Mouse (Mus musculus) myocyte (in vitro differentiated cells): ENCODE measurements at regions not wholly inside any gene's neighbourhood (a gene's known extent, or its start where the extent isn't known, plus 50 kb on each side); places are given as distances from the start of the nearest gene placed in this dataset.

Experiments
- H3K27me3 ChIP-seq: one replicate; pipeline ENCODE4 v1.6.1; 2011; ENCODE audit not compliant: control insufficient read depth, insufficient read depth, insufficient read length
- H3K36me3 ChIP-seq: one replicate; pipeline ENCODE4 v1.6.1; 2011; ENCODE audit not compliant: control insufficient read depth, insufficient read depth
- H3K4me2 ChIP-seq: one replicate; pipeline ENCODE4 v1.6.1; 2011; ENCODE audit warnings: low read depth, control low read depth
- H3K4me3 ChIP-seq: one replicate; pipeline ENCODE4 v1.5.1; 2011; ENCODE audit warnings: mild to moderate bottlenecking, control low read depth, moderate library complexity
- H3K79me2 ChIP-seq: one replicate; pipeline ENCODE4 v1.6.1; 2011; ENCODE audit not compliant: control insufficient read depth, insufficient read depth
- H3ac ChIP-seq: one replicate; pipeline ENCODE4 v1.6.1; 2011; ENCODE audit not compliant: control insufficient read depth, insufficient read length
- CEBPB ChIP-seq: IDR thresholded peaks from 2 replicates; pipeline ENCODE4 v1.6.1; 2011; ENCODE audit warnings: mild to moderate bottlenecking, moderate library complexity; ENCODE audit not compliant: poor library complexity, insufficient read depth, severe bottlenecking
- E2F4 ChIP-seq: IDR thresholded peaks from one replicate; pipeline ENCODE4 v1.6.1; 2011; ENCODE audit warnings: mild to moderate bottlenecking, control low read depth, moderate library complexity; ENCODE audit not compliant: insufficient read depth
- MAX ChIP-seq: IDR thresholded peaks from one replicate; pipeline ENCODE4 v1.6.1; 2011; ENCODE audit warnings: low read depth, mild to moderate bottlenecking, control low read depth
- MYOD1 ChIP-seq, 3 experiments: IDR thresholded peaks; one replicate each; pipeline ENCODE4 v1.6.1; 2011; ENCODE audit warnings: control low read depth in 2 of 3, low read depth in 2 of 3, mild to moderate bottlenecking in 2 of 3, moderate library complexity in 1 of 3; ENCODE audit not compliant: insufficient read length in 2 of 3, control insufficient read depth in 1 of 3
- MYOG ChIP-seq, 3 experiments: IDR thresholded peaks; one replicate each; pipeline ENCODE4 v1.6.1; 2011; ENCODE audit warnings: control low read depth in 2 of 3, low read depth in 2 of 3, mild to moderate bottlenecking in 2 of 3; ENCODE audit not compliant: insufficient read length in 2 of 3, control insufficient read depth in 1 of 3, insufficient read depth in 1 of 3
- POLR2A ChIP-seq: IDR thresholded peaks from one replicate; pipeline ENCODE4 v1.6.1; 2011; ENCODE audit warnings: low read depth, mild to moderate bottlenecking, control low read depth, moderate library complexity; ENCODE audit not compliant: insufficient read length
- POLR2AphosphoS2 ChIP-seq: IDR thresholded peaks from one replicate; pipeline ENCODE4 v1.6.1; 2011; ENCODE audit warnings: low read depth, control low read depth; ENCODE audit not compliant: insufficient read length
- REST ChIP-seq: IDR thresholded peaks from one replicate; pipeline ENCODE4 v1.6.1; 2011; ENCODE audit warnings: mild to moderate bottlenecking, control low read depth, moderate library complexity; ENCODE audit not compliant: insufficient read depth, insufficient read length
- SRF ChIP-seq: IDR thresholded peaks from one replicate; pipeline ENCODE4 v1.6.1; 2011; ENCODE audit warnings: low read depth; ENCODE audit not compliant: control insufficient read depth, insufficient read length
- TCF12 ChIP-seq: IDR thresholded peaks from one replicate; pipeline ENCODE4 v1.6.1; 2011; ENCODE audit warnings: mild to moderate bottlenecking, control low read depth; ENCODE audit not compliant: poor library complexity, insufficient read depth, severe bottlenecking
- TCF3 ChIP-seq: IDR thresholded peaks from one replicate; pipeline ENCODE4 v1.6.1; 2011; ENCODE audit warnings: low read depth, control low read depth; ENCODE audit not compliant: insufficient read length
- USF1 ChIP-seq: IDR thresholded peaks from one replicate; pipeline ENCODE4 v1.6.1; 2011; ENCODE audit warnings: low read depth, mild to moderate bottlenecking, control low read depth, moderate library complexity

GRCm38 (mm10) chr12:79917634-79918289 lies 195.1 kb downstream of the Zfp36l1 start:
- no peaks in the 10 kb centered on the region for H3K36me3 ChIP-seq
- H3K79me2 ChIP-seq, result no peaks in the 10 kb centered on the region
- TF ChIP-seq MYOD1 (IDR thresholded peaks at IDR 0.05; ENCODE audit: control insufficient read depth in 1 of 3, insufficient read length in 2 of 3, low read depth in 2 of 3) (no peak), MAX (no peak), SRF (no peak), E2F4 (no peak), TCF3 (no peak), REST (no peak), CEBPB (no peak), TCF12 (no peak), USF1 (no peak)
- H3K4me2 ChIP-seq, result no peak overlapping the region
- H3ac ChIP-seq, result no peak overlapping the region
- H3K27me3 ChIP-seq, result no peaks in the 10 kb centered on the region
- no peak overlapping the region for H3K4me3 ChIP-seq

DNA sequence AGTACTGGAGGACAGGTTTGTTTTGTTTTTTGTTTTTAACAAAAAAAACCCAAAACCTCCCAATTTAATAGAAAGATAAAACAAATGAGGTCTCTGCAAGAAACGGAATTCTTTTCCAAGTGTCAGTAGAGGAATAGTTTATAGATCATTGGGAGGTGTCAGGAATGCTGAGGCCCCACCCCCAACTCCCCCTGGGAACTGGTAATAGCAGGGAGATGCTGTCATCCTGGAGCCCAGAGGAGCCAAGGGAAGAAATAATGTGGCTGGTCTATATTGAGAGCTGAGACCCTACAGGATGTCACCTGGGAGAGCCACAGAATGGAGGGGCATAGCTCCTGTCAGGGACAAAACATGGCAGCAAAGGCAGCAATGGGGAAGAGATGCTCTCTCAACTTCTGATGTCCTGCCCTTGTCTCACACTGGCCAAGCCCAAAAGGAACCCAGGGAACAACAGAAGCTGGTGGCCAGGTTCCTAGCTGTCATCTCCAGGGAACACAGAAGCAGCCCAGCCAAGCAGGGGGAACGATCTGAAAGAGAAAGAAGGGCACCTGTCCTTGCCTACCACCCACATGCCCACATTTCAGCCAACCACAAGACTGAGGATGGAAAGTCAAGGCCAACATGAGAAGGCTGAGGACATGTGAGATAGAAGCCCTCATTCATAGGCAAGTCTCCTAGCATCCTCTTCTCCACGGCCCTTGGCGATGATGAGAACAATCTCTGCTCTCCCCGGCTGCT lies 195.7 kb downstream of the Zfp36l1 start:
- Histone ChIP-seq H3K4me3 (no peak overlapping the region), H3K79me2 (no peaks in the 10 kb centered on the region), H3K27me3 (no peaks in the 10 kb centered on the region), H3K4me2 (no peak overlapping the region), H3K36me3 (no peaks in the 10 kb centered on the region), H3ac (no peak overlapping the region)
- TF ChIP-seq MYOD1 (IDR thresholded peaks at IDR 0.05; ENCODE audit: control insufficient read depth in 1 of 3, insufficient read length in 2 of 3, low read depth in 2 of 3) (peak in 2 of 3 experiments; percentile 73 to 75), E2F4 (no peak)

GRCm38 (mm10) chr12:79913898-79914297 lies 198.9 kb downstream of the Zfp36l1 start:
- H3K36me3 ChIP-seq, result no peaks in the 10 kb centered on the region
- no peaks in the 10 kb centered on the region for H3K79me2 ChIP-seq
- no peak for TF ChIP-seq POLR2AphosphoS2
- TF ChIP-seq TCF12, result no peak
- no peak for TF ChIP-seq CEBPB
- TF ChIP-seq E2F4, result no peak
- no peak for TF ChIP-seq MYOD1 (IDR thresholded peaks at IDR 0.05; ENCODE audit: control insufficient read depth in 1 of 3, insufficient read length in 2 of 3, low read depth in 2 of 3)
- no peak for TF ChIP-seq SRF
- no peak for TF ChIP-seq MYOG (IDR thresholded peaks at IDR 0.05; ENCODE audit: control insufficient read depth in 1 of 3, insufficient read depth in 1 of 3, insufficient read length in 2 of 3, low read depth in 2 of 3)
- no peak for TF ChIP-seq POLR2A
- TF ChIP-seq USF1, result no peak
- no peak for TF ChIP-seq REST
- TF ChIP-seq MAX, result no peak
- TF ChIP-seq TCF3, result no peak
- H3K4me2 ChIP-seq, result no peak overlapping the region
- no peak overlapping the region for H3ac ChIP-seq
- no peaks in the 10 kb centered on the region for H3K27me3 ChIP-seq
- no peak overlapping the region for H3K4me3 ChIP-seq

GRCm38 (mm10) chr12:79912281-79913063 lies 200.3 kb downstream of the Zfp36l1 start:
- Histone ChIP-seq H3ac (no peak overlapping the region), H3K4me2 (no peak overlapping the region), H3K36me3 (no peaks in the 10 kb centered on the region), H3K4me3 (no peak overlapping the region), H3K27me3 (no peaks in the 10 kb centered on the region), H3K79me2 (no peaks in the 10 kb centered on the region)
- TF ChIP-seq TCF3 (no peak), E2F4 (no peak), MYOG (IDR thresholded peaks at IDR 0.05; ENCODE audit: control insufficient read depth in 1 of 3, insufficient read depth in 1 of 3, insufficient read length in 2 of 3, low read depth in 2 of 3) (no peak), REST (no peak), MYOD1 (IDR thresholded peaks at IDR 0.05; ENCODE audit: control insufficient read depth in 1 of 3, insufficient read length in 2 of 3, low read depth in 2 of 3) (no peak), CEBPB (no peak)
